14 mouse cellular contexts compared by ENCODE assay signal in the genomic region with DNA sequence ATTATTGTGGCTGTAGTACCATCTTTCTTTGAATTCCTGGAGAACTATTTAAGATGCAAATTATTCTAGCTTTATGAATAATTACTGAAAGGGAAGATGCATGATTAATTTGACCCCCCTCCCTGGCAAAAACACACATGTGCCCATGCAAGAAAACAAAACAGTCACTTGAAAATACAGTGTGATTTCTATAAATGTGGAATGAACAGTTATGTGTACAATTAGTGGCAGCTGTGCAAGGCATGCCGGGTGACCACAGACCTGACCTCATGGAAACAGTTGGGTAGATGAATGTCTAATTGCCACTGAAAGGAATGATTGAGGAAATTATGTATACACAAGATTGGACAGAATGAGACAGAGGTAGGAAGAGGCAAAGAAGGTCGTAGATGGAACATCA.
"Had no signal": no experiment of that assay in that cellular context is flagged by ENCODE, and none has a peak within 500 bp of the region (broad histone marks: within the 10 kb centered on the region; RNA-seq: fewer than 3 reads in every experiment).

No protein-coding gene starts in this region.

- H3K9ac ChIP-seq: lung, embryonic 14.5 days; midbrain, embryonic 12.5 days; neural tube, embryonic 12.5 days; stomach, embryonic 15.5 days had no signal

- H3K27me3 ChIP-seq: midbrain, embryonic 12.5 days; neural tube, embryonic 12.5 days; stomach, embryonic 15.5 days had no signal

- H3K27ac ChIP-seq: midbrain, embryonic 10.5 days; midbrain, embryonic 12.5 days; neural tube, embryonic 12.5 days; stomach, embryonic 15.5 days; stomach, postnatal 0 days had no signal

- H3K36me3 ChIP-seq: midbrain, embryonic 10.5 days; midbrain, embryonic 12.5 days; neural tube, embryonic 12.5 days; stomach, embryonic 15.5 days had no signal

- H3K4me3 ChIP-seq: midbrain, embryonic 10.5 days; midbrain, embryonic 12.5 days; neural tube, embryonic 12.5 days; stomach, embryonic 15.5 days had no signal

- ATAC-seq: midbrain, embryonic 16.5 days had no signal

- H3K4me2 ChIP-seq: lung, embryonic 14.5 days; midbrain, embryonic 12.5 days; neural tube, embryonic 12.5 days; stomach, embryonic 15.5 days had no signal

- H3K9me3 ChIP-seq: midbrain, embryonic 10.5 days; midbrain, embryonic 12.5 days; neural tube, embryonic 12.5 days; stomach, embryonic 15.5 days had no signal

- DNase-seq: lung, adult 18-20 months; lung, embryonic 14.5 days; lung, postnatal 10 days; lung, postnatal 4 days; midbrain, embryonic 14.5 days; right cerebral cortex, postnatal 14 days; thymus, adult 2 months; thymus, postnatal 36 days had no signal

- H3K4me1 ChIP-seq: midbrain, embryonic 10.5 days; midbrain, embryonic 12.5 days; neural tube, embryonic 12.5 days; stomach, embryonic 15.5 days had no signal
